Mouse (Mus musculus): Measurements from ENCODE around the gene Hoxd4.

Gene Hoxd4

DNA sequence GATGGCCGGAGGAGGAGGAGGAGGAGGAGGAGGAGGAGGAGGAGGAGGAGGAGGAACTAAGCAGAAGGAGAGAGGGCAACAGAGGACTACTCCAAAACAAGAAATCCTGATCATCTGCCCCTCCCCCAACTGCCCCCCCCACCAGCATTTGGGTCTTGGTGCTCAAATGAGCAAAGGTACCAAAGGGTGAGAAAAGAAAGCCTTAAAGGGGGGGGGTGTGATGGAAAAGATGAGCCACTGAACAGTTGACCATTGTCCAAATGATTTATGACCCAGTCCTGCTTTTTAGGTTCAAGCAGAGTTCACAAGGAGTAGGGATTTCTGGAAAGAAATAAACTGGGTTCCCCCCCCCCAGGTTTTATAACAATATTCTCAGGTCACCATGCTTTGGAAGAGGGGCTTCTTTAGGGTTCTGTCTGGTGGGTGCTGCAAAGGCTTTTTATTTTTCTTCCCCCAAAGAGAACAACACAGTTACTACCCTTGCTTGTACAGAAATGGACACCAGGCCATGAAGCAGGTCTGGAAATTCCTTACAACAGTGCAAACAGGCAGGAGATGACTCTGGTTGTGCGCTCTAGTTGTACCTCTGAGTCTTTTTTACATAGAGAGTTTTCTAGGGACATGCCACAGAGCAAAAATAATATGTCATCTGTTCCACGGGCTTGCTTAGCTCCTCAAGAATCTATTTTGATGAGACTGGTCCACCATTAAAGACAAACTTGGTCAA, 29.7 kb downstream of the Hoxd4 start:
- DNase-seq (ENCODE audit: low read depth, low spot score): no peak

DNA sequence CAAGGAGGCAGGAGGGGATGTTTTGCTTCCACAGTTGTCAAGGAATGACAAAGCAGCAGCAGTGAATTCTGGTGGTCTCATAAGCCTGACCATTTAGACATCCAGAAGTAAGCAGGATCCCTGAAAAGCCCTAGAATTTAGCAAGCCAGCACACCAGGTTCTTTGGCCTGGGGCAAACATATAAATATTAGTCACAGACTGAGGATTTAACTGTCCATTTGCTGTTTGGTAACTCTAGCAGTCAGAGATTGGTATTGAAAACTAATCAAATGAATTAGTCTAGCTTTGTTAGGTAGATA, 30.2 kb downstream of the Hoxd4 start:
- no peak for DNase-seq (ENCODE audit: low read depth, low spot score)

GRCm38 (mm10) chr2:74745540-74746297, 34.0 kb downstream of the Hoxd4 start:
- DNase-seq (ENCODE audit: low read depth, low spot score): no peak

GRCm38 (mm10) chr2:74746298-74746921, 34.7 kb downstream of the Hoxd4 start:
- DNase-seq (ENCODE audit: low read depth, low spot score): peak; percentile 52

GRCm38 (mm10) chr2:74747006-74747405, 35.3 kb downstream of the Hoxd4 start:
- no peak for DNase-seq (ENCODE audit: low read depth, low spot score)

GRCm38 (mm10) chr2:74747661-74748141, 36.0 kb downstream of the Hoxd4 start:
- DNase-seq (ENCODE audit: low read depth, low spot score): no peak

- DNase-seq (ENCODE audit: low read depth, low spot score): no peak
These were observed 36.8 kb downstream of the Hoxd4 start for GRCm38 (mm10) chr2:74748436-74748995.

GRCm38 (mm10) chr2:74749337-74750121, 37.8 kb downstream of the Hoxd4 start:
- peak; percentile 68 for DNase-seq (ENCODE audit: low read depth, low spot score)

DNA sequence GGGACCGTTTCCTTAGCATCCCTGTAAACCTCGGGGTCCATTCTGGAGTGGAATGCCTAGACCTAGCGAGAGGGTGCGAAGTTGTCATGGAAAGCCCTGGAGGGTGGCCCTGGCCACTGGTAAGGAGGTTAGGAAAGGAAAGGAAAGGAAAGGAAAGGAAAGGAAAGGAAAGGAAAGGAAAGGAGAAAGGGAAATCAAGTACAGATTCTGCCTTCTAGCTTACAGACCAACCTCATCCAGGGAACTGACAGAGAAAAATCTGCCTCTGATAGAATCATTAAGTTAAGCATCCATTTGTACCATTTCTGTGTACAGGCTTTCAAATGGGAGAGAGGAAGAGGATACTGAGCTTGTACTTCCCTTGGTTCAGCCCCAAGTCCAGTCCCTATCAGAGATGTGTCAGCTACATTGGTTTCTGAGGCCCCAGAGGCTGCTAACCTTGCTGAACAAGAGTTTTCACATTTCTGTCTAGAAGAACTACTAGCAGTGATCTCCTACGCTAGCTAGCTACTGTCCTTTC, 39.1 kb downstream of the Hoxd4 start:
- no peak for DNase-seq (ENCODE audit: low read depth, low spot score)

- DNase-seq (ENCODE audit: low read depth, low spot score): no peak
These were observed 40.1 kb downstream of the Hoxd4 start for GRCm38 (mm10) chr2:74751861-74752260.

- DNase-seq (ENCODE audit: low read depth, low spot score): peak; percentile 29
These were observed 40.9 kb downstream of the Hoxd4 start for GRCm38 (mm10) chr2:74752431-74753174.

DNA sequence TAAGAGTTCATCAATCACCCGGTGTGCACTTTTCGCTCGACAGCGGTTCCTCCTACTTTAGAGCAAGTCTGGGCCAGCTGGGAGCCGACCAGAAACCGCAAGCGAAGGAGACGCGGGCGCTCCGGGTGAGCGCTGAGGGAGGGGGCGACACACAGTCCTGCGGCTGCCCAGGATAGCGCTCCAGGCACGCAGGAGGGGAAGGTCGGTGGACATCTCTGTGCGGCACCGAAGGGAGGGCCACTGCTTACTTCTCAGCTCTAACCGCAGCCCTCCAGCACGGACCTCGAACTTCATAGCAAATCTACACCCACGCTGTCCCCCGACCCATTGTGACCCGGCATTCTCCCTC, 41.4 kb downstream of the Hoxd4 start:
- DNase-seq (ENCODE audit: low read depth, low spot score): peak; percentile 39

DNA sequence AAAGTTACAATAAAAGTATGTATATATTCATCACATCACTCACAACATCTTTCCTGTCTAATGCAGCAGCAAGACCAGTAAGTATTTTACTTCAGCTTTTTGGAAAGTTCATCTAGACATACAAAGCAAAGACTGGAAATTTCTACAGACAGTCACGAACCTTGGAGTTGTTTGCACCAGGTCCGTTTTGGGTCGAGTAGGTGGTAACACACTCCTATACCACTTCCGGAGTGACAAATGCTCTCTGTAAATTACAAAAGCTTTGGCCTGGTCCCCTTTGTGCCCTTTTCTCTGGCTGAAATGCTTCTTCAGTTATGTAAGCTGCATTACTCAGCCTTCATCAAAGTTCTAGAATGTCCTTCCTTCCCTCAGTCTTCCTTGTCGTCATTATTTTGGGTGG, 42.0 kb downstream of the Hoxd4 start:
- no peak for DNase-seq (ENCODE audit: low read depth, low spot score)

GRCm38 (mm10) chr2:74760146-74760545, 48.4 kb downstream of the Hoxd4 start:
- no peak for DNase-seq (ENCODE audit: low read depth, low spot score)

- DNase-seq (ENCODE audit: low read depth, low spot score): no peak
These were observed 50.2 kb downstream of the Hoxd4 start for GRCm38 (mm10) chr2:74761941-74762340.

GRCm38 (mm10) chr2:74762522-74763244, 51.0 kb downstream of the Hoxd4 start, which contains the start of gene Hoxd1:
TSS of gene Hoxd1 (plus strand) at chr2:74762980.
- peak; percentile 83 for DNase-seq (ENCODE audit: low read depth, low spot score)

DNA sequence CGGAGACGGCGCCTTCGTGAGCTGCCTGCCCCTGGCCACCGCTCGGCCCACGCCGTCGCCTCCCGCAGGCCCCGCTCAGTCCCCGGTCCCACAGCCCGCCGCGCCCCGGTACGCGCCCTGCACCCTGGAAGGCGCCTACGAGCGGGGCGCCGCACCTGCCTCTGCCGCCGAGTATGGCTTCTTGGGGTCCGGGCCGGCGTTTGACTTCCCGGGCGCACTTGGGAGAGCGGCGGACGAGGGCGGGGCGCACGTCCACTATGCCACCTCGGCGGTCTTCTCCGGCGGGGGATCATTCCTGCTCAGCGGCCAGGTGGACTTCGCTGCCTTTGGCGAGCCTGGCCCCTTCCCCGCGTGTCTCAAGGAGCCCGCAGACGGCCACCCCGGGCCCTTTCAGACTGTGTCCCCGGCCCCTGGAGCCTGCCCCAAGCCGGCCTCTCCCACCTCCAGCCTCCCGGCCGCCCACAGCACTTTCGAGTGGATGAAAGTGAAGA, 51.6 kb downstream of the Hoxd4 start:
- DNase-seq (ENCODE audit: low read depth, low spot score): peak; percentile 31

- DNase-seq (ENCODE audit: low read depth, low spot score): peak; percentile 19
These were observed 52.2 kb downstream of the Hoxd4 start for GRCm38 (mm10) chr2:74763976-74764375.

DNA sequence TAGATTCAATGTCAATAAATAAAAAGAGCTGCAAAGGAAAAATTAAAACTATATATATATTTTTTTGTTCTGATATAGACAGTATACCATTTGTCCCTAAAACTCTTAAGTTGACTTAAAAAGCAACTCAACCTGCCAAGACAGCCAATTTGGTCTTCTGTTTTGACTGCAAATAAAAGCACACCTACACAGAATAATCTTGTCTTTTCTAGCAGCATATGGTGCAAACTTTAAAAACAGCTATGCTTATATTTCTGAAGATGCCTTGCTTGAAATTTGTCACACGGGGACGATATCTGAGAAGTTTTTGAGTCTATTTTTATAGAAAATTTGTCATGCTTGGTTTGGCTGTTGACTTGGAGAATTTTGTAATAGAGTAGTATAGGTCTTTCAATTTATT, 62.6 kb downstream of the Hoxd4 start:
- DNase-seq (ENCODE audit: low read depth, low spot score): no peak
